Mouse (Mus musculus) cortical plate, adult 2 months (tissue): ENCODE measurements at regions not wholly inside any gene's neighbourhood (a gene's known extent, or its start where the extent isn't known, plus 50 kb on each side); places are given as distances from the start of the nearest gene placed in this dataset.

Experiments used
- CTCF ChIP-seq: fragments of 200-500 bp; IDR thresholded peaks from 2 replicates; pipeline ENCODE4 v1.5.1; 2011; ENCODE audit warnings: mild to moderate bottlenecking, control low read depth, low read length; ENCODE audit not compliant: insufficient read depth; ENCODE audit errors: extremely low read depth
- POLR2A ChIP-seq: fragments of 200-500 bp; IDR thresholded peaks from 2 replicates; pipeline ENCODE4 v1.6.1; 2011; ENCODE audit warnings: mild to moderate bottlenecking, low read length, control low read depth; ENCODE audit not compliant: insufficient read depth; ENCODE audit errors: extremely low read depth

- no peak for TF ChIP-seq POLR2A
- TF ChIP-seq CTCF: peak; percentile 15; the same call in 1 of the 2 replicates
Measured at GRCm38 (mm10) chr7:87110312-87110984, 114.5 kb downstream of the Vmn2r79 start.
